In the genomic region with DNA sequence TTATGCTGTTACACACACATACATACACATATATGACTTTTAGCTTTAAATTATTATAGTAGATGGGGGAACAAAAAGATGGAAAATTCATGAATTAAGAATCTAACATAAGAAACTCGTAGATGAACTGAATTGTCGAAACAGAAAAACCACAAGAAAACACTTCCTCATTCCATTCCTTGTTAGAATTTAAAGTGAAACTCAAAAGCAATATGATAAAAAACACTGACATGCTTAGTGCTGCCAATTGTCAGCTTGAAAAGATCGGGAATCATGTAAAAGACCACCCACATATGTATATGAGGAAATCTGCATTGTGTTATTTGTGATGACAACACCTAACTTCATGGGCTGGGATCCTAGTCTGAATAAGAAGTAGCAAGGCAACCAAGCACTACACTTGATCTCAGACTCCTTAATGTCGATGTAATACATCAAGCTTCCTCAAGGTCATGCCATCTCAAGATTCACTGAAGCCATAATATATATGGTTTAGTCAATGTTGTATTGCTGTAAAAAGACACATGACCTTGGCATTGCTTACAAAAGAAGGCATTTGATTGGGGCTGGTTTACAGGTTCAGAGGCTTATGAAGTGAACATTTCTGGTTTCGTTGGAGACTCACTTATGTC, we compare ENCODE assay signal across 13 mouse cellular contexts.
"Had no signal": no experiment of that assay in that cellular context is flagged by ENCODE, and none has a peak within 500 bp of the region (broad histone marks: within the 10 kb centered on the region; RNA-seq: fewer than 3 reads in every experiment).

No protein-coding gene starts in this region.

- H3K27ac ChIP-seq: limb, embryonic 12.5 days; liver, embryonic 13.5 days; lung, embryonic 15.5 days; midbrain, embryonic 12.5 days had no signal

- H3K4me2 ChIP-seq: limb, embryonic 12.5 days; liver, embryonic 13.5 days; lung, embryonic 15.5 days; midbrain, embryonic 12.5 days had no signal

- DNase-seq: kidney, adult 18-20 months; kidney, postnatal 14 days; layer of hippocampus, adult 9-11 months; layer of hippocampus, postnatal 36 days; liver; liver, embryonic 13.5 days; liver, postnatal 0 days; right cerebral cortex, postnatal 14 days; thymus, postnatal 36 days had no signal

- H3K27me3 ChIP-seq: limb, embryonic 12.5 days; liver, embryonic 13.5 days; lung, embryonic 15.5 days; midbrain, embryonic 12.5 days had no signal

- ATAC-seq: liver, postnatal 0 days; midbrain, embryonic 16.5 days had no signal

- H3K4me1 ChIP-seq: limb, embryonic 12.5 days; liver, embryonic 13.5 days; lung, embryonic 15.5 days; midbrain, embryonic 12.5 days had no signal

- H3K4me3 ChIP-seq: limb, embryonic 12.5 days; liver, embryonic 13.5 days; lung, embryonic 15.5 days; midbrain, embryonic 12.5 days had no signal

- H3K36me3 ChIP-seq: limb, embryonic 12.5 days; liver, embryonic 13.5 days; lung, embryonic 15.5 days; midbrain, embryonic 12.5 days had no signal

- H3K9me3 ChIP-seq: limb, embryonic 12.5 days; lung, embryonic 15.5 days; midbrain, embryonic 12.5 days had no signal

- H3K9ac ChIP-seq: limb, embryonic 12.5 days; liver, embryonic 13.5 days; liver, postnatal 0 days; lung, embryonic 15.5 days; midbrain, embryonic 12.5 days had no signal
